Mouse (Mus musculus): ENCODE measurements at regions not wholly inside any gene's neighbourhood (a gene's known extent, or its start where the extent isn't known, plus 50 kb on each side); places are given as distances from the start of the nearest gene placed in this dataset.

- DNase-seq (ENCODE audit: low spot score in 2 of 2), result no peak
Measured at GRCm38 (mm10) chr14:80244640-80245302, 260.9 kb downstream of the Olfm4 start.

DNA sequence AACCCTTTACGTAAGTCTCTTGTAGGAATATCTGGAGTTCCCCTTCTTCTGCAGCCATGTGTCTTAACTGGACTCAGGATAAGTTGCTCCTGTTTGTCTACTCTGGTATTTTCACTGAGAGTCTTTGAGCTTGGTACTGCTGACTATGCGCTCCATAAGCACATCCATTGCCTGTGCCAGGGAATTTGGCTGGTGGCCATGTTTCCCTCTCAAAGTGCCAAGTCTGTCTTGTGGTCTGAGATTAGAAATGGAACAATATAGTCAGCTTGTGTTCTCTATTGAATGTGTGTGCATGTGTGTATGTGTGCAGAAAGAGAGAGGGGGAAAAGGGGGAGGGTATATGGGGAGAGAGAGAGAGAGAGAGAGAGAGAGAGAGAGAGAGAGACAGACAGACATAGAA is 263.7 kb downstream of the Olfm4 start:
- DNase-seq (ENCODE audit: low spot score in 2 of 2), result peak; percentile 74 to 78

DNA sequence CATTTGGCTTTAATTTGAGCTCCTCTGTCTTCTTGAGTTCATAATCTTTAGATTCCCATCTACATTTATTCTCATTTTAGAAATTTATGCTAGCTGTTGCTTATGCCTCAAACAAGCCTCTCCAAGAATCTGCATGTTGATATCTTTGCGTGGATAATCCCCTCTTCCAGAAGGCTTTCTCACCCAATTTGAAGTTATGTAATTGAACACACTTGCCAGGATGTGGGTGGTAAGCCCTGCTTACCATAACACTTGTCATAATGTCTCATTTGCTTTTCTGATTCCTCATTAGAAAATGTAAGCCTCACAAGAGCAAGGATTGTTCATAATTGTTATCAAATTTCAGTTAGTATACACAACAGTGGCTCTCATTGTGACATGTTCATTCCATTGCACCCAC is 266.0 kb downstream of the Olfm4 start:
- peak in 1 of 2 experiments; percentile 36 for DNase-seq (ENCODE audit: low spot score in 2 of 2)

DNA sequence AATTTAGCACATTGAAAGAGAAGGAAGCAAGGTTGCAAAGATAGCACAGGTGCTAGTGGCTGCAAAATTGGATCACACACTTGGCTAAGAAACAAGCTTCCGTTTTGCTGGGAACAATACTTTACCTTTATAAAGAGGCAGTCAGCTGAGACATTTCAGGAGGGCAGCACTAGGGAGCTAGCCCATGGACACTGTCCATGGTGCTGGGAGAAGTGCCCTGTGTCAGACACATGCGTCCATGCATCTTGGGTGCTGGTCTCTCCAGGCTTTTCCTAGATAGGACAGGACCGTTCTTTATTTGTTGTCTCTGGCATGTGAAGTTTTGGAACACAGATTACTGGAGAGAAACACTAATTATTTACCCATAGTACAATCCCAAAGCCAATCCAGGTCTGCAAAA is 273.2 kb downstream of the Olfm4 start:
- DNase-seq (ENCODE audit: low spot score in 2 of 2), result no peak

DNA sequence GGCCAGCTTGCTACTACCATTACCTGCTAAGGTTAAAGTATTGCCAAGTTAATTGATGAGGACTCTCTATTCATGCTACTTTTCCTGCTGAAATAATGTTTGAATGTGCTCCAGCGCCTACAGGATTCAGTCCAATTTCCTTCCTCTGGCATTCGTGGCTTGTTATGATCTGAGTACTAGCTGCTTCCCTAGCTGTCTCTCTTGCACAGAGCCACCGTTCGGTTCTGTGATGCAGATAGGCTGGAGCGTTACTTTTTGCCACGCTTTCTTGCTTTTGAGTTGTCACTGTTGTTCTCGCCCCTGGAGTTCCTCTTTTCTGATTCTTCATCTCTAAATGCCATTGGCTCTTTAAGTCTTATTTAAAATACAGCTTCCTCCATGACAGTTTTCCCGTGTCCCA is 279.3 kb downstream of the Olfm4 start:
- DNase-seq (ENCODE audit: low spot score in 2 of 2), result peak; percentile 29 to 38

GRCm38 (mm10) chr14:80265081-80265480 is 281.2 kb downstream of the Olfm4 start:
- peak; percentile 49 to 72 for DNase-seq (ENCODE audit: low spot score in 2 of 2)

DNA sequence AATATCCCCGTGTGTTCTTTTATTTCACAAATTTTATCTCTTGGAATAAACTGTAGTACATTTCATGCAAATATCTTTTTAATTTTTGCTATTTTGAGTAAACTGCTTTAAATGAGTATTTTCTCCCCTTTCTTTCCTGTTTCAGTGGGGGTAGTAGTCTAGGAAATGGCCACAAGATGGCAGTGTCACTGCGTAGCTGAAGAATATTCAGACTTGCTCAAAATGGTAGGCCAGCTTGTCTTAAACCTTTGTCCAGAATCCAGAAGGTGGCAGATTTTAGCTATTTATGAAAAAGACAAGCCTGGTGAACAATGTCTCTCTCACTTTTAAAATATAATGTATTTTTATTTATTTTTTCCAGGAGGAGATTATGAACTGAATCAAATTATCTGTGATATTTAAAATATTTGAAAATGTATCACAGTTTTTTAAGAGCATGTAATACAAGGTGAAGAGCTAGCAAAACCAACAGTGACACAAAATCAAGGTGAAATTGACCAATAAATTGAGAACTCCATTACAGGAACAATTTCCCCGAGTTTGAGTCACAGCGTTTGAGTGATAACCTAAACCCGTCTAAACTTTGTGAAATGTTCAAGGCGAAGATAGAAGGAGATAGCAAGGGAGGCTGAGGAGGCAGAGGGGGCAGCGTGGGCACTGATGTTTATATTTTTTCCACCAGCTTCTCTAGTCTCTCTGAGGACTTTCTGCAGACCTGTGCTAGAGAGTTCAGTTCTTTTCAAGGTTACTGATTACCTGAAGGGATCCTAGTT is 285.5 kb downstream of the Olfm4 start:
- DNase-seq (ENCODE audit: low spot score in 2 of 2), result peak; percentile 82 to 88

- no peak for DNase-seq (ENCODE audit: low spot score in 2 of 2)
Measured at GRCm38 (mm10) chr14:80270063-80270462, 286.2 kb downstream of the Olfm4 start.

GRCm38 (mm10) chr14:80280188-80280587 is 296.3 kb downstream of the Olfm4 start:
- no peak for DNase-seq (ENCODE audit: low spot score in 2 of 2)

GRCm38 (mm10) chr14:80283726-80284125 is 299.8 kb downstream of the Olfm4 start:
- no peak for DNase-seq (ENCODE audit: low spot score in 2 of 2)

DNA sequence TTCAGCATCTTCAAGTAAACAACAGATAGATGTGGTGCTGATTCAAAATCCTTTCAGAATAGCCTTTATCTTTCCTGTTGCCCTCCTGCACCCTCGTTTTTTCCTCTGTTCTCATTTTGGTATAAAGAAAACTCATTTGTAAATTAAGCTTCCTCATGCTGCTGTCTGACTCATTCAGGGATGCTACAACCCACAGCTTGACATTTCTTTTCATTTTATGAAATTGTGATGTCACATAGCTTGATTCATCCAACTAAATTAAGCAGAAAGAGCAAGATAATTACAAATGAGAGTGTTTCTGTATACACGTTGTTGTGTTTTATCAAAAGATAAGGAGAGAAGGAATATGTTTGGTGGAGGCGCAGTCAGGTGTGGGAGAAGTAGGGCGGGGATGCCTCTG is 307.5 kb downstream of the Olfm4 start:
- DNase-seq (ENCODE audit: low spot score in 2 of 2), result no peak

DNA sequence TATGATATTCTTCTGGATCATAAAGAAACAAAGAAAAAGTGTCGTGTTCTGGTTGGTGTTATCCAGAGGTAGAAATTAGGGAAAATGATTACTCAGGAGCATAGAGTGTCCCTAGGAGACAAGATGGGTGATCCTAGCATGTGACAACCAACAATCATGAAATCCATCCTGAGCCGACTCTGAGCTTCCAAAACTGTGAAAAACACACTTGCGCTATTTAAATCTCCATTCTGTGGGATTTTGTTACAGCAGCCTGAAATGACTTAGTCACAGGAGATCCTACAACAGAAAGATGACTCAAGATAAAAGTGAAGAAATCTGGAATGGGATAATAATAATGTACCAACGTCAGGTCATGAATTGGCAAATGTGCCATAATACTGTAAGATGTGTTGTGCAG is 309.5 kb downstream of the Olfm4 start:
- DNase-seq (ENCODE audit: low spot score in 2 of 2), result no peak

DNA sequence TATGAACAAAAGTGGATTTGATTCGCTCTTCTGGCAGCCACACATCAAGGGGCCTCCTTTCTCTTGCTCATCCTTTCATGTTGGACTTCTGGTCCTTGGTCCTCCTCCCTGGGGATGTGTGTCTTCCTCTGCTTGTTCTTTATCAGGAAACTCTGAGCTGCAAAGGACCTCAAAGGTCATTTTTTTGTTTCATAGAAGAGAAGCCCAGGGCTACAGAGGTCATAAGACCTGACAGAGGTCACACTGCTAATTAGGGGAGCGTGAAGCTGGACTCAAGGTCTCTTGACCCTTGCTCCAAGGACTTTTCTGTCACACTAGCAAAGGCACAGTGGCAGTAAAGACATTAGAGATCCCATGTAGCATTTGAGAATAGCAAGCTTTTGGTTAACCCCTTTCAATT is 345.8 kb downstream of the Olfm4 start:
- DNase-seq (ENCODE audit: low spot score in 2 of 2), result no peak

DNA sequence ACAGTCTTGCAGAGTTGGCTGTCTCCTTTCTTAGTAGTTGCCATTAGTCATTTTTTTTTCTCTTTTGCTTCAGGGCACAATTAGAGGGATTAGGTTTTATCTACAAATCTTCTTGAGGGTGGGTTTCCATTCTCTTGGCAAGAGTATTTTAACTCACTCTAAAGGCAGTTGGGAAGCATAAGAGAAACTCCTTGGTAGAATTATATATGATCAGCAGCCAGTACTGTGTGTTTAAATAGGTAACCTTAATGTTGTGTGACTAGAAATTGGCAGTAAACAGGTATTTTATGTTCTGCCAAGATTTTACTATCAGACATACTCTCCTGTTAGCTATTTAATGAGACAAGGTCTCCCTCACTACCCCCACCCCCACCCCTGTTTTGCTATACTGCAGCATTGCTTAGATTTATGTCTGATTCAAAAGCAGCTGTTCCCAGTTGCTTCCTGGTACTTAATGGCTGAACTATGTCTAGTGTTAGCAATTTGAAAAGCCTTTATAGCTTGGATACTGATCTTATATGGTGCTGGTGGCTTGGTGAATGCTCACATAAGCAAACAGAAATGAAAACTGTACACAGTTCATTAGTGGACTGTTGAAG is 378.2 kb downstream of the Olfm4 start:
- DNase-seq (ENCODE audit: low spot score in 2 of 2), result no peak

- no peak for DNase-seq (ENCODE audit: low spot score in 2 of 2)
Measured at GRCm38 (mm10) chr14:80369448-80370153, 385.7 kb downstream of the Olfm4 start.

- DNase-seq (ENCODE audit: low spot score in 2 of 2), result no peak
Measured at GRCm38 (mm10) chr14:80374290-80374689, 390.4 kb downstream of the Olfm4 start.

DNA sequence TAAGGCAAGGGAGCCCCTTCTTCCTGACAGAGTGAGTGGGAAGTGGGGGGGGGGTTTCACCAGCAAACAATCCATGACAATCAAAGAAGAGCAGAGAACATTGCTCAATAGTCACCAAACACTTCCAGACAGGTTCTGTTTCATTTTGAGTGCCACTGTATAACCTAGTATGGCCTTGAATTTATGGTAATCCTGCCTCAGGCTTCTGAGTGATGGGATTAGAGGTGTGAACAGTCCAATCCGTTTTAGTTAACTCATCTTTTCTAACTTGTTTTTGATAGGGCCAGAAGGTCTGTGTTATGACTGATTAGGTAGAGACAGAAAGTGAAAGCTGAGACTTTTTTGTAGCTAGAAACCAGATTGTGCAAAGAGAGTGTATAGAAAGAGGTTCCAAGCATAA is 393.2 kb downstream of the Olfm4 start:
- DNase-seq (ENCODE audit: low spot score in 2 of 2), result no peak

DNA sequence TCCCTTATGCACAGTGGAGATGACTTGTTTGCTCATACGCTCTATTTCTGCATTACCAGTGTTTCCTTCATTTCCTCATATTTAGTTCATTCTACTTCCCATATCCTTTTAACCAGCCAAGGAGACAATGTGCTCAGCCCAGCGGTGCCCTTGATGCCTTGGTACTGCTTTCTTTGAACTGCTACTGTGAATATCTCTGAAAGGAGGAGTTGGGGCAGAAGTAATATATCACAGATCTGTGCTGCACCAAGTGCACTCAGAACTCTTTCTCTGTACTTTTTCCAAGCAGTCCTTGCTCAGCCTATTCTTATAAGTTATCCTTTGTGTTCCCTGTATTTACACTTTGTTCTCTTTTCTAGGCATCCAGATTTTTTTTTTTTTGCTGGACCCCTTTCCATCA is 407.5 kb downstream of the Olfm4 start:
- DNase-seq (ENCODE audit: low spot score in 2 of 2), result no peak

DNA sequence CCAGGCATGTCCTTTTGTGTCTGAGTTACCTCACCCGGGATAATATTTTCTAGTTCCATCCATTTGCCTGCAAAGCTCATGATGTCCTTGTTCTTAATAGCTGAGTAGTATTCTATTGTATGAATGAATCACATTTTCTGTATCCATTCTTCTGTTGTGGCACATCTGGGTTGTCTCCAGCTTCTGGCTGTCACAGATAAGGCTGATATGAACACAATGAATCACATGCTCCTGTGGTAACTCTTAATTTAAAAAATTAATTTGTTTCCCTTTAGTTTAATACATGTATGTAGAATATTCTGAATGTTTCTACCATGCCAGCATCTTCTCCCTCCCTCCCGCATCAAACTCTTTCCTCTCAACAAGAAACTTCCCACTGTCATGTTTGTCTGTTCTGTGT is 424.4 kb downstream of the Olfm4 start:
- no peak for DNase-seq (ENCODE audit: low spot score in 2 of 2)

DNA sequence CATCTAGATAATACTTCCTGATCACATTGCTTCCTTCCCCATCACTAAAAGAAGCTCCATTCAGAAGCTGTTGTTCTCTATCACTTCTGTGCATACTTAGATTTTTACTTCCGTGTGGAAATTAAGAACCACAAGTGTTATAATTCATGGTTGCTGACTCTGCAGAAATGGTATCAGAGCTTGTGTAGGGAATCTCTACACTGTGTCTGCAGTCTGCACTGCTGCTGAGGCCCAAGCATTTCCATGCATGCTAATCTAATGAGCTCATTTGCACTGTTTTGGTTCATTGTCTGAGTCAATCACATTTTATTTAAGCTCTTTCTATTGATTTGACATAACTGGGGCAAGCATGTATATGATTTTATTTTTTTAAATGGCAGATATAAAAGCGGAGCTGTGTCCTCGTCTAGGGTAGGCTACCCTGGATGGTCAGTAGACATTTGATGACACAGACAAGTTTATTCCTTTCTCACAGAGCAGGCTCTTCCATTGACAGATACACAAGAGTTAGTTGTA is 435.0 kb downstream of the Olfm4 start:
- DNase-seq (ENCODE audit: low spot score in 2 of 2), result no peak

- no peak for DNase-seq (ENCODE audit: low spot score in 2 of 2)
Measured at GRCm38 (mm10) chr14:80443820-80444219, 459.9 kb downstream of the Olfm4 start.

DNA sequence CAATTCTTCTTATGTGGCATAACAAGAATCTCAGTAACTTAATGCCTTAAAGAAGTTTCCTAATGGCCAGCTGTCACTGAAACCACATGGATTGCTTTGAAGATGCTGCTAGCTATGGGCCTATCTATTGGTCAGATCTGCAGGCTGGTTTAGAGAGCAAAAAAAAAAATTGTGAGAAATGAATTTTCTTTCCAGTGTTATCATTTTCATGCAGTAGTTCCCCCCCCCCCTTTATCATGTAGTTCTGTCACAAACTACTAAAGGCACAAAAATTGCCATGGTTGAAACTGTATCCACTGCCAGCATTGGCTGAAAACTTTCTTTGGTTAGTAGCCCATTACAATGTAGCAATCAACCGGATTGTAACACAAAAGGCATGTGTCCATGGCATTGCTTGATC is 487.6 kb downstream of the Olfm4 start:
- no peak for DNase-seq (ENCODE audit: low spot score in 2 of 2)

All from right cerebral cortex, adult 2 months (tissue).